Mouse (Mus musculus): ENCODE measurements around the gene Pum1.

DNA sequence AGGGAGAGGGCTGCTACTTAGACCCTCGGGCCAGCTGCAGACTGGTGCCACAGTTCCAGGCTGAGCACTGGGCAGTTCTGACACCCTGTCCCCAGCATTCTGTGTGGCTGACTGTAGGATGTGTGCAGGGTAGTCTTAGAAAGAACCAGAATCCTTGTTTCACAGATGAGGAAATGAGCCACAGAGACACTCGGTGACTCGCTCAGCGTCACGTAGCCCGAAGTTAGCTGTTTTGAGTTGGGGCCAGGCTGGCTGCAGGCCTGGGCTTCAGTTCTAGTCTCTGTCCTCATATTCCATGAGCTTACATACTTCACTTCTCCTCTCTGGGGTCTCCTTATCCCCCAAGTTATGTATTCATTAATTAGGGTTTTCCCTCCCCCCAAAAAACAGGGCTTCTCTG lies 132.8 kb downstream of the Pum1 start:
- TF ChIP-seq POLR2A (IDR thresholded peaks at IDR 0.05; ENCODE audit: extremely low read depth, insufficient read depth, low read length) (no peak), CTCF (IDR thresholded peaks at IDR 0.05; ENCODE audit: extremely low read depth, insufficient read depth, low read length) (no peak)
